Mouse (Mus musculus) heart, postnatal 36 days (tissue): ENCODE measurements around the gene Tmem230. TPM values are rescaled to one million over a fixed set of nuclear protein-coding genes. Genes with fewer than 3 reads are reported as not detected.

ENCODE experiments used
- DNase-seq, 2 experiments: peaks; one replicate each; pipeline ENCODE4 v3.0.0; 2021 to 2022
- intact Hi-C: fragments of 180-260 bp; cut with DNase I; formaldehyde crosslinking; loops from one replicate; pipeline ENCODE4 v1.15.1; 2025
- total RNA-seq, 2 experiments: library from RNA; stranded (reverse); gene quantifications; 2 replicates each; pipeline ENCODE4 v1.2.3; 2021

Tmem230 gene
- total RNA-seq, 2 experiments from 2014 or later, result 23.6 to 26.1 TPM

DNA sequence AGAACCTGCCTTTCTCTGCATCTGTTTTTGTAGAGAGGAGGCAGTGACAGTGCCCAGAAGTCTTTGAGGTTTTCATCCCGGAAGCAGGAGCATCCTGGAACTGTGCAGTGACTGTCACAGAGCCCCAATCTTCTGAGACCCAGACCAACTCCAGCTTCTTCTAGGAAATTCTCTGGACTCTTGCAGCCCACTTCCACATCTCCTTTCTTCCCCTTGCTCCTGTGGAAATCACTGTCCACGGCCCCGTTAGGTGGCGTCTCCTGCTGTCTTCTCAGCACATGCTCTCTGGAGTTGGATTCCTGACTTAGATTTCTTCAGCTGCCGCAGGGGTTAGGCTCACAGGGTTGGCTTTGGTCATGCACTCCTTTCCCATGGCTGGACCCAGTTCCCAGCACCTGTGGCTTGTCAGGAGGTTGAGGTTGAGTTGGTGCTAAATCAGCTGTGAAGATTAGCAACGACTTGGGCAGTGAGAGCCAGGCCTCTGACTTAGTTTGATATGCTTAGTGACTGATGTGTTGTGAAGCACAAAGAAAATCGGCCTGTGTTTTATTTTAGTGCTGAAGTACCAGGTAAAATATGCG lies 30.8 kb upstream of the Tmem230 start:
- no peak for DNase-seq
- intact Hi-C loops, result loop anchor here (2.0 kb wide), 1 partner anchor 14 kb away; no protein-coding TSS in a partner anchor

DNA sequence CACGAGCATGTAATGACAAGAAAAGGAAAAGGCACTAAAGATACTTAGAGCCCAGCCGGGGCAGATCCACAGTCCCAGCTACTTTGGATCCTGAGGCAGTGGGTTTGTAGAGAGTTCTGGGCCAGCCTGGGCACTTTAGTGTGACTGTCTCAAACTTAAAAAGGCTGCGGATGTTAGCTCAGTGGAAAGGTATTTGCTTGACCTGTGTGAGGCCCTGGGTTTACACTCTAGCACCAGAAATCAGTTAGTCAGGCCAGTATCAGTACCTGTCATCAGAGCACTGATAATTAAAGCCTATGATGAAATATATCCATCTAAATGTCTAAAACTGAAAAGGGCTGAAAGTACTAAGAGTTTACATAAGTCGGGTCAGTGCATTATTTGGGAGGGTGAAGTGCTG lies 28.6 kb upstream of the Tmem230 start:
- DNase-seq, result no peak
- intact Hi-C loops, result no loop called here

DNA sequence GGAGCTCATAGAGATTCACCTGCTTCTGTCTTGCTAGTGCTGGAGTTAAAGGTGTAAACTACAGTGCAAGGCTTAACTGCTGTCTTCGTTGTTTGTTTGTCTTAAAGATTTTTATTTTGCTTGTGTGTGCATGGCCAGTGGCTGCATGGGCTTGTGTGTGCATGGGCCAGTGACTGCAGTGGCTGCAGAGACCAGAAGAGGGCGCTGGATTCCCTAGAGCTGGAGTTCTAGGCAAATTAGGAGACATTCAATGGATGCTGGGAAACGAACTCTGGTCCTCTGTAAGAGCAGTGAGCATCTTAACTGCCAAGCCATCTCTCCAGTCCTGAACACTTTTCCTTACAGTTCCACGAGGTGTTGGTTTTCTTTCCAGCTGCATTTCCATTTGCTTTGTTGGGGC lies 27.9 kb upstream of the Tmem230 start:
- intact Hi-C loops, result no loop called here
- no peak for DNase-seq

DNA sequence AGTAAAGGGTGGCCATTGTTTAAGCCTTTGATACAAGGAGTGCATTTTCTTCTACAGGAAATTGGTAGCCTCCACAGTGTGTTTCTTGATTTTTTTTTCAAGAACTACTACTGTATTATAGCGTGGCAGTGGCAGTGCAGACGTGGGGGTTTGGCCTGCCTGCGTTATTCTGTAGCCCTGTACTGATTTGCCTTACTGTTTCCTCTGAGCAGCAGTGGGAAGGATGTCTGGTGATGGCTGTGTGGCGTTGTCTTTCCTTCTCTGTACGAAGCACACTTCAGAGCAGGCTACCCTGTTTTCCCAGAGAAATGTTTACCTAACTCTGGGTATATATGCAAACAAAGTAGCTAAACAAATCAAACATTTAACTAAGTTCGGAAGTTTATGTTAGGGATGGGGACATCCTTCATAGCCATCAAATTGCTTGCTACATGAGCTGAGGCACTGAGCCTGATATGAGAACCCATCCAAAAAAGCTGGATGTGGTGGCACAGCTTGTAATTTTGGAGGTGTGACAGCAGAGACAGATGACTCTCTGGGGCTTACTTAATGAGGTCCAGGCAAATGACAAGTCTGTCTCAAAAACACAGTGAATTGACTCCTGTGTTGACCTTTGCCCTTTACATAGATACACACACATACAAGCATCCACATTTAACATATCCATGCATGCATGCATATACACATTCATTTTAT lies 25.2 kb upstream of the Tmem230 start:
- no peak for DNase-seq
- intact Hi-C loops, result no loop called here

DNA sequence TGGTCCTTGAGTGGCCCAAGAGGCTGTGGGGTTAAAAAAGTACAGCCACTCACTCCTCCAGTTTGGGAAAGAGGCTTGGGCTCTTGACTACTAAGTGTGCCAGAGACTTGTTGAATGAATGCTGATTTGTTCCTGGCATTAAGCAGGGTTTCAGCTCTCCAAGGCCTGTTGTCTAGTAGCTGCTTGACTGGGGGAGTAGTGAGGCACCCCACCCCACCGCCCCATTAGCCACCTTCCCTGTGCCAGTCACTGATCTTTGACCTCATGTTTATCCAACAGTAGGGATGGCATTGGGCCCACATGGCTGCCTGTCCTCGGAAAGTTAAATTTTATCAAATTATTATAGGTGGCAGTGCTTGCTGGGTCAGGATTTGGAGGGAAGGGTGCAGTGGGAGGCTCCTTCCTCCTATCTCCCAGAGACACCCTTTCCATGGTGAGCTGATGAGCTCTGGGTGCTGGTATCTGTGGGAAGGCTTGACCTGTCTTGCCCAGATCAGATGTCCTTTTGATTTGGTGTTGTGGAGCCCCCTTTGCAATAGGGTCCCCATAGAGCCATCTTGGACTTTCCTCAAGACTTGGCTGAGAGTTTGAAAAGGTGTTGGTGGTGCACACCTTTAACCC lies 22.8 kb upstream of the Tmem230 start:
- intact Hi-C loops, result loop anchor here (2.0 kb wide), 1 partner anchor 14 kb away; no protein-coding TSS in a partner anchor
- DNase-seq, result no peak

DNA sequence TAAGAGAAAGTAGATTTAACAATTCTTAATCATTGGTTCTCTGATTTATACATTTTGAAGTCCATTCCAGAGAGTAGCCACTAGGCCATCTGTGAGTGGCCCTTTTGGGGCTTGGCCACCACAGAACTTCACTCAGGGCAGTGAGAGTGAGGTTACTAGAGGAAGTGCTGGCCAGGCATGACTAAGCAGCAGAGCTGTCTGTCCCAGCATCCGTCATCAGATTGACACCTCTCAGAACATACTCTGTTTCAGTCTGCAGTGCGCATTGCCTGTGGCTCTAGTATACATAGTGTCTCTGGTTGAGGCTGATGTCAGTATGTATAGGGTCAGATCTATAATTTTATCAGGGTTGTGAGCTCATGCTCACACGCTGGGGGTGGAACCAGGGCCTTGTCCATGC lies 21.6 kb upstream of the Tmem230 start:
- no peak for DNase-seq
- intact Hi-C loops, result loop anchor here (10.0 kb wide), 1 partner anchor 446 kb away; no protein-coding TSS in a partner anchor

DNA sequence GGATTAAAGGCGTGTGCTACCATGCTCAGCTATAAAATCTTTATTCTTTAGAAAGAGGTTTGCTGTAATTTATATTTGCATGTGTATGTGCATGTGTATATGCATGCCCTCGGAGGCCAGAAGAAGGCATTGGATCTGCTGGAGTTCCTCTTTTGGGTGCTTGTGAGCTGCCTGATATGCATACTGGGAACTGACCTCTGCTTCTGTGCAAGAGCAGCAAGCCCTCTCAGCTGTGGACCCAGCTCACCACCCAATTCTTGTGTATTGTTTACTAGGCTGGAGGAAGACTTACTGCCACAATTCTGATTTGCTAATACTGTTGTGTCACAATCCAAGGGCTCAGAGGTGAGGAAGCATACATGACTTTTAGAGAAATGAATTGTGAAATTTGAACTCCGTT lies 18.5 kb upstream of the Tmem230 start:
- intact Hi-C loops, result loop anchor here (10.0 kb wide), 1 partner anchor 449 kb away; no protein-coding TSS in a partner anchor
- DNase-seq, result no peak

DNA sequence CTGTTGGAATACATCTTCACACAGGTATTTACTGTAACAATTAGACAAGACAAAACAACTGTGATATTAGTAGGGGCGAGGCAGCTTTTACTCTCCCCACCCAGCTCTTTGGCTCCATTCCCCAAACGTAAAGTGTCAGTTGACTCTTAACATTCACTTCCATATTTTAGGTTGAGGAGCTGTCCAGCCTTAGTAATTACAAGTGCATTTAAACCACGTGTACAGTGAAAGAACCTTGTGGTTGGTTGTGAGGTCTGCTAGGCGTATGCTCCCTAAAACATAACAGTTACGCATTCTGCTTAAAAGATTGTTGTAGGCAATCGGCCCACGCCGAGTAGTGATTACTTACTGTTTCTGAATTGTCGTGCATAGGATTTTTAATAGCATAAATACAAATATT lies 17.6 kb upstream of the Tmem230 start:
- DNase-seq, result no peak
- intact Hi-C loops, result loop anchor here (2.0 to 10.0 kb wide), 2 partner anchors 14 to 450 kb away; no protein-coding TSS in a partner anchor

DNA sequence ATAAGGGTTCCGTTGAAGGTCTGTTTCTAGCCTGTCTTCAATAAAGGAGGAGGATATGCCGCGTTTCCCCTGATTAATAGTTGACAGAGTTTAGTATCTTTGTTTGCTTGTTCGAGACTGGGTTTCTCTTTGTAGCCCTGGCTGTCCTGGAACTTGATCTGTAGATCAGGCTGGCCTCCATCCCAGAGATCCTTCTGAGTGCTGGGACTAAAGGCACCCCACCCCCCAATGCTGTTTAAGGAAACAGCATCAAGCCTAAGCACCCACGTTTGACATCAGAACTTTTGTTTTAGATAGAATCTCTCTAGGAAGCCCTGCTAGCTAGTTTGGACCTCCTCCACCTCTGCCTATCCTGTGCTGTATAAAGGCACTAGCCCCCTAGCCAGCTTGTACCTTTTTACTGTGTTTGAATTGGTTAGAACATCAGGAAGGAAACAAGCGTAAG lies 16.7 kb upstream of the Tmem230 start:
- intact Hi-C loops, result loop anchor here (2.0 to 10.0 kb wide), 3 partner anchors 15 to 451 kb away; partner anchors contain the start of gene Prokr2

DNA sequence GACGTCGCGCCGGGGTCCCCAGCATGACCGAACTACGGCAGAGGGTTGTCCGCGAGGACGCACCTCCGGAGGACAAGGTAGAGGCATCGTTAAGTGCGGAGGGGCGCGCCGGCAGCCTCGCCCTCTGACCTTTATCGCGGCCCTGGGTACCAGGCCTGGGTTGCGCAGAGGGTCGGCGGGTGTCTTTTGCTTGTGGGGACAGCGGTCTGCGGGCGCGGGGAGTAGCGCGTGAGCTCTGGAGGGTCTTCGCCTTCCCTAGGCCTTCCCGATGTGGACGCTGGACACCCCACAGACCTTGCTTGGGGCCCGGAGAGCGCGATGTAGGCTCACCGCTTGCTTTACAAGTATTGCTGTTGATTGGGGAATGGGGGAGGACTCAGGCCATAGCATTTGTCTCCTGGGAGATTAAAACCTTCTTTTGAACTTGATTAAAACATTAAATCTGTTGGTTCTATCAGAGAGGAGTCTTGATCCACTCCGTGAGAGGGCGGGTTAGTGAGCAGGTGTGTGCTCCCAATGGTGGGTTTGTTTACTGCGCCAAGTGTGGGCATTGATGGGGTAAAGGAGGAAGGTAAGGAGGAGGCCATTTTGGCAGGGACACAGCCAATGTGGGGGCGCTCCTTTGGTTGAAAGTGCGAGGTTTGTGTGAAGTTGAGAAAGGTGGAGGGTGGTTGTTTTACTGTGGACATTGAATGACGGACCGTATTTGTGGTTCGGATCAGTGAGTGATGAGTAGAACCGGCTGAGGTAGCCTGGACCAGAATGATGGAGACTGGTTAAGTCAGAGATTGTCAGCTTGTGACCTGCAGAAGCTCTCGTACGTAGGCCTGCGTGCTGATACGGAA lies 16.0 kb upstream of the Tmem230 start:
- DNase-seq, result peak in 1 of 2 experiments; percentile 47
- intact Hi-C loops, result loop anchor here (2.0 to 10.0 kb wide), 6 partner anchors 15 to 451 kb away; partner anchors contain the start of gene Prokr2

More for the DNA sequence above, 16.7 kb upstream of the Tmem230 start:
- no peak for DNase-seq

DNA sequence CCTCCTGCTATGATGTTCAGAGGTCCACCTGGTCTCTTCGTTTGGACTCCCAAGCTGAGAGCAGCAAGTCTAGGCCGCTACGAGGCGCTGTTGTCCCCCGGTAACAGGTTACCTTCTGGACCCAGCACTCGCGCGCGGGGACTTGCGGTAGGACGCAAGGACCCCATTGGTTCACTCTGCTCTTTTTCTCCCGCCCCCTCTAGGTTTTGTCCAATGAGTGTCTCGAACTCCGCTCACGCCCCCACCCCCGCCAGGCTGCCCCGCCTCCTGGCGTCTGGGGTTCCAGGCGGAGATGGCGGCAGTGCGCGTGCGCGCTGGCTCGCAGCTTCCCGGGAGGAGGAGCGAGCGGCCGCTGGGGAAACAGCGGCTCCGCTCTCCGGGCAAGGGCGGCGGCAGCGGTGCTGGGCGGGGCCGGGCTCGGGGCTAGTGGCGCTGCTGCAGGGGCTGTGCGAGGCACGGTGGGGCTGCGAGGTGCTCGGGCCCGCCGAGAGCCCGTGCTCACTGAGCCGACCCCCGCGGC lies 15.3 kb upstream of the Tmem230 start, which contains the start of gene Cds2:
TSS of gene Cds2 (plus strand) at position 270 of the 520 bp plus-strand sequence.
- peak; percentile 98 to 99 for DNase-seq
- intact Hi-C loops, result loop anchor here (2.0 to 10.0 kb wide), 5 partner anchors 44 to 452 kb away; partner anchors contain the start of gene Prokr2

DNA sequence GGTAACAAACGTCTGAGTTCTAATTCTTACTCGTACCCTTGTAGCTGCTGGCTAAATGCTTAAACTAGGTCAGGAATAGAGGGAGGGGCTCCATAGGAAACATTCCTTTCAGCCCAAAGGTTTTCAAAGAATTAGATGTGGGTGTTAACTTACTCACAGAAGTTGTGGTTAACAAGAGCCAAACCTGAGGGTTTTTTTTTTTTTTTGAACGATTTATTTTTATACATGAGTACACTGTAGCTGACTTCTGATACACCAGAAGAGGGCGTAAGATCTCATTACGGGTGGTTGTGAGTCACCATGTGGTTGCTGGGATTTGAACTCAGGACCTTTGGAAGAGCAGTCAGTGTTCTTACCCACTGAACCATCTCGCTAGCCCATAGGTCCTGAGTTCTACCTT lies 14.6 kb upstream of the Tmem230 start:
- intact Hi-C loops, result loop anchor here (2.0 to 10.0 kb wide), 5 partner anchors 45 to 453 kb away; partner anchors contain the start of gene Prokr2
- DNase-seq, result no peak

DNA sequence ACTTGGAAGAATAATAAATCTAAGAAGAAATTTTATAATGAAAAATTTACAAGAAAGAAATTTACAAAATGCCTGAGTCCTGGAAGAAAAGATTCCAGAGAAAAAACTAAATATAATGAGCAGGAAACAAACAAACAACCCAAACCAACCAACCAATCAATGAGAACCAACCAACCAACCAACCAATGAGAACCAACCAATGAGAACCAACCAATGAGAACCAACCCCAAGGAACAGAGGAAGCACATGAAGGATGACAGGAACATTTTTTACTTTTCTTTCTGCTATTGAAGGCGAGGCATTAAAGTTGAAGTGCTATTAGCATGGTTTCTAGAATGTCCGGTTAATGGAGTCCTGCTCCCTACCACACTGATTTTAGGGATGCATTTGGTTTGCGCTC lies 13.0 kb upstream of the Tmem230 start:
- no peak for DNase-seq
- intact Hi-C loops, result loop anchor here (5.0 to 10.0 kb wide), 2 partner anchors 127 to 454 kb away; partner anchors contain the start of gene Prokr2

DNA sequence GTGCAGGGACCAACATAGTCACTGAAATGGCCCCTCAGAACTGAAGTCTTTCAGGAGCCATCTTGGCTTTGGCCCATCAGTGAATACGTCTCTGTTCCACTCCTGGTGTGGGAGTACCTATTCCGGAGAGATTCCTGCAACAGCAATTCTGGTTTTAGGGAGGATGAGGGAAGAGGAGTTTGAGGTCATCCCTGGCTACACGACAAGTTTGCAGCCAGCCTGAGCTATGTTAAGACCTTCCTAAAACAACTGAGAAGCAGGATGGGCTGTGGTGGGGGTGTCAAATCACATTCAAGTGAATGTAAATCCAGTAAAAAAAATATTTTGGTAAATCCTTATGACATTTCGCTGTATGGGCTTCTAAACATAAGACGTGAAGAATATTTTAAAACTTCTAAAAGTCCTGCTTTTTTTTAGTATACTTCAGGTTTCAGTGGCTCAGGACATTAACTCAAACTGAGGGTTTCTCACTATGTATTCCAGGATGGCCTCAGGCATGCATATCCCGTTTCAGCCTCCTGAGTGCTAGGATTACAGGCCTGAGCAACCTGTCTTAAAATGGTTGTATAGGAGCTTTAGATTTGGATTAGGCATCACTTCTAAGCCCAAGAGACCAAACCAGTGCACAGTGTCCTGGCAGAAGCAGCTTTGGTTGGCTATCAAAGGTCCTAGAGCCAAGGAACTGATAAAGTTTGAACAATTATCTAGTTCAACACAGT lies 9.9 kb upstream of the Tmem230 start:
- DNase-seq, result no peak
- intact Hi-C loops, result no loop called here

DNA sequence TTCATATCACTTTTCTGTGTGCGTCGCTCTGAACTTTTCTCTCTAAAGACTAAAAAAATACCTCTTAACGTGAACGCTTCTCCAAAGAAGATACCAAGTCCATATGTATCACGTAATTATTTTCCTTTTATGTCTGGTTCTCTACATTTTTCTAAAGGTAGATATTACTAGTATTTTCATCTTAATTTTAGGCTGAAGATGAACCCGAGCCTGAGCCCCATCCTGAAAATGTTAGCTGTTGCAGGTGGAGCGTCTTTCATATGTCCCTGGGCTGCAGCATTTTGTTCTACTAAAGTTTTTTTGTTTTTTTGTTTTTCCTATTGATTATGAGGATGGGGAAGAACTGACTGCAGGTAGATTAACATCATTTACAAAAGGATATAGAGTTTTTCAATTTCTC lies 6.0 kb upstream of the Tmem230 start:
- no peak for DNase-seq
- intact Hi-C loops, result no loop called here

DNA sequence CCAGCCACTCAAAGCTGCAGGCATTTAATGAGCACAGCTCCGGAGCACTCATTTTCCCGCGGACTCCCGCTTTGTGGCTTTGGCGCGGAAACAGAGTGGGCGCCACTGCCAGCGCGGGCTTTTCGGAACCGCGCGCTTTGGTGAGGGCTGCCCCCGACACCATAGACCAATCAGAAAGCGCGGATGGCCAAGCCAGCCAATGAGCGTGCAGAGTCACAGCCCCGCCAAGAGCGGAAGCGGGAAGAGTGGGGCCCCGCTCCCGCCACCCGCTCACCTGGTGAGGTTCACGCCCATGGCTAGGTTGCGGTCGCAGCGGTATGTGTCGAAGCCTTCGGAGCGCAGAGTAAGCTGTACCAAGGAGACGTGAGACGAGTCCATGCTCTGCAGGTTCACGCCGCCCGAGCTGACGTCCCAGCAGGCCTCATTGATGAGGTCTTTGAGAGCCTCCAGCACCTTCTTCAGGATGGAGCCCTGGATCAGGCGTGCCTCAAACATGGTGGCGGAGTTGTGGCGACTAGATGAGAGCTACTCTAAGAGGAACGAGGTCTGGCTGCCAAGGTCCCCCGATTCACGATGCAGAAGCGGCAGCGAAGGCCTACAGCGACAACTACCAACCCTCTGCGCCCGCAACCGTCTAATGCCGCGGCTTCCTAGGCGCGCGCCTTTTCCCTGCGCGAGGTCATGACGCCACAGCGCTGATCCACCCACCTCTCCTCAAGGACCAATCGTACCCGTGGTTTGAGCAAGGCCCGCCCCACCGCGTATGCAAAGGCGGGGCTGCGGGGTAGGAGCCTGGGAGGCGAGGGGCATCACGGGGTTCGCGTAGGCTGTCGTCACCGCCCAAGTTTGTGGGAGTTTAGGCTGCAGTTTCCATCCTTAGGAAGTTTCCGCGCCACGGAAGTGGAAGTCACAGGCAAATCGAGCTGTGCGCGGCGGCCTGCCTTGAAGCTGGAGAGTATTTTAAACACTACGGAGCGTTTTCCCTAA lies 5.2 kb upstream of the Tmem230 start, which contains the start of gene Pcna:
TSS of gene Pcna (minus strand) at position 773 of the 987 bp plus-strand sequence.
- intact Hi-C loops, result no loop called here
- peak; percentile 94 to 96 for DNase-seq

DNA sequence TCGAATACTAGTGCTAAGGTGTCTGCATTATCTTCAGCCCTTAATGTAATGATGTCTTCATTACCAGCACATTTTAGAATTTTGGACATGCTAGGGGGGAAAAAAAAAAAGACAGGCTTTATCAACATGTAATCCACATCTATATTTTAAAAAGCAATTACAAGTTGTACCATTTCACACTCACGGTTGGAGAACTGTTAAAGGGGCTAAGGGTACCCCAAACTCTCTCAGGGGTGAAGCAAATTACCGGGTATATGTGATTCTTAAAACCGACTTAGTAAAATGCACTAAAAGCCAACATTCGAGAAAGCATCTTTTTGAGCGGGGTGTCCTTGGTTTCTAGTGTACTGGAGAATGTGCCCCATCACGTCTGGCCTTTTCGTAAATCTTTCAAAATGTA lies 4.3 kb upstream of the Tmem230 start:
- intact Hi-C loops, result no loop called here
- no peak for DNase-seq

DNA sequence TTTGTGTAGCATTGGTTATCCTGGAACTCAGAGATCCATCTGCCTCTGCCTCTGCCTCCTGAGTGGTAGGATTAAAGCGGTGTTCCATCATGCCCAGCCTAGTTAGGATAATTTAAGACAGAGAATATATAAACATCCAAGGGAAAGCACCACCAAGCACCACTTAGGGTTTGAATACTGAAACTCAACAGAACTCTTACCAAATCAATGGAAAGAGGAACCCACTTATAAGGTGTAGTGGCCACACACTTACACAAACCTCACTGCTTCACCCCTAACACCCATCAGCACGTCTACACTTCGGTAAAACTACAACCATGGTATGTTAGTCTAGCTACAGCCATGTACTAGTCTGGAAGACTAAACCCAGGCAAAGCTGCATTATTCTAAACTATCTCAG lies 4.2 kb downstream of the Tmem230 start:
- DNase-seq, result no peak
- intact Hi-C loops, result loop anchor here (2.0 to 5.0 kb wide), 2 partner anchors 131 to 261 kb away; no protein-coding TSS in a partner anchor
